Mouse (Mus musculus) layer of hippocampus, adult 9-10 months (tissue): ENCODE data around the gene Ap1m2.
A peak's percentile ranks its signal among the peaks of the same experiment; 100 is the strongest.

Experiments
- DNase-seq: peaks from one replicate; pipeline ENCODE4 v3.0.0; 2022; ENCODE audit warnings: low spot score

Ap1m2 gene

GRCm38 (mm10) chr9:21312134-21312533 lies at the start of gene Ap1m2:
Gene Ap1m2, minus strand, starts transcription at chr9:21312337.
- no peak for DNase-seq

GRCm38 (mm10) chr9:21356981-21357718 lies 45.0 kb upstream of the Ap1m2 start:
- peak; percentile 63 for DNase-seq

- no peak for DNase-seq
Measured at GRCm38 (mm10) chr9:21354796-21355195, 42.7 kb upstream of the Ap1m2 start.

- no peak for DNase-seq
Measured at GRCm38 (mm10) chr9:21353373-21353686, 41.2 kb upstream of the Ap1m2 start.

- no peak for DNase-seq
Measured at GRCm38 (mm10) chr9:21352463-21353372, 40.6 kb upstream of the Ap1m2 start.

- DNase-seq: no peak
Measured at GRCm38 (mm10) chr9:21351702-21352377, 39.7 kb upstream of the Ap1m2 start.

- DNase-seq: no peak
Measured at GRCm38 (mm10) chr9:21351178-21351577, 39.0 kb upstream of the Ap1m2 start.

GRCm38 (mm10) chr9:21348152-21348551 lies 36.0 kb upstream of the Ap1m2 start:
- no peak for DNase-seq

- no peak for DNase-seq
Measured at GRCm38 (mm10) chr9:21346627-21347365, 34.7 kb upstream of the Ap1m2 start.

- no peak for DNase-seq
Measured at GRCm38 (mm10) chr9:21340411-21340810, 28.3 kb upstream of the Ap1m2 start.

- DNase-seq: no peak
Measured at GRCm38 (mm10) chr9:21337652-21338051, 25.5 kb upstream of the Ap1m2 start.

- no peak for DNase-seq
Measured at GRCm38 (mm10) chr9:21336491-21336890, 24.4 kb upstream of the Ap1m2 start.

GRCm38 (mm10) chr9:21335391-21335790 lies 23.3 kb upstream of the Ap1m2 start:
- no peak for DNase-seq

GRCm38 (mm10) chr9:21334747-21335146 lies 22.6 kb upstream of the Ap1m2 start:
- no peak for DNase-seq

- DNase-seq: no peak
Measured at GRCm38 (mm10) chr9:21333523-21333922, 21.4 kb upstream of the Ap1m2 start.

GRCm38 (mm10) chr9:21332161-21333061 lies 20.3 kb upstream of the Ap1m2 start:
- DNase-seq: no peak

GRCm38 (mm10) chr9:21331365-21332140 lies 19.4 kb upstream of the Ap1m2 start:
- DNase-seq: no peak

GRCm38 (mm10) chr9:21329699-21330289 lies 17.7 kb upstream of the Ap1m2 start:
- DNase-seq: no peak

- no peak for DNase-seq
Measured at GRCm38 (mm10) chr9:21329041-21329440, 16.9 kb upstream of the Ap1m2 start.

GRCm38 (mm10) chr9:21328041-21328440 lies 15.9 kb upstream of the Ap1m2 start:
- DNase-seq: no peak
